Mouse (Mus musculus): ENCODE results near the gene Olfr320.

DNA sequence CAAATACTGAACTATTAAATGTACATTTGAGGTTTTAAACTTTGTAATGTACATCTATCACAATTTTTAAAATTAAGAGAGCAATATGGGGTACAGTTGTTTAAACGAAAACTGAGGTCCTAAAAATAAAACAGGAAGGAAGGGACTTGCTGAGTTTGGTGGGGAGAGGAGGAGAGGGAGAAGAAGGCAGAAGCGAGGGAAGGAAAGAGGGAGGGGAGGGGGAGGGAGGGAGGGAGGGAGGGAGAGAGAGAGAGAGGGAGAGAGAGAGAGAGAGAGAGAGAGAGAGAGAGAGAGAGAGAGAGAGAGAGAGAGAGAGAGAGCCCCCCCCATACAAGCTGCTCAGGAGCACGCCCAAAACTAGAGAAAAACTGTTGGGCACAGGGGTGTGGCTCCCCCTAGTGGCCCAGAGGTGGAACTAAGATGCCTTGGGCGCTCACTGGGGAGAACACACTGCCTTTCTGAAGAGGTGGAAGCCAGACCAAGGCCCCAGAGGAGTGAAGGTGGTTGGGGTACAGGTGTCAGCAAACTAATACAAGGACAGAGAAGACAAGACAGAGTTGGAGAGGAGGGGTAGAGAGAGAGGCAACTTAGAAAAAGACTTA lies 44.4 kb upstream of the Olfr320 start:
- peak; percentile 63; the same call in 1 of the 2 replicates for TF ChIP-seq CTCF (IDR thresholded peaks at IDR 0.05; ENCODE audit: borderline replicate concordance, insufficient read depth, low read depth, low read length)
- TF ChIP-seq POLR2A (IDR thresholded peaks at IDR 0.05; ENCODE audit: borderline replicate concordance, insufficient read depth, low read length), result no peak
